Mouse (Mus musculus) forebrain, postnatal 0 days (tissue): ENCODE measurements around the gene Srsf7. TPM values are rescaled to one million over a fixed set of nuclear protein-coding genes. Genes with fewer than 3 reads are reported as not detected.

Experiments used
- ATAC-seq: fragments of 200-750 bp; cut with Nextera tagmentation; 2 replicates; pipeline ENCODE4 v1.8.0; 2017; ENCODE audit warnings: mild to moderate bottlenecking, moderate library complexity
- DNase-seq: peaks from one replicate; pipeline ENCODE4 v3.0.0-alpha.2; 2015
- H3K27ac ChIP-seq: fragments of 300-500 bp; sonication (generic); 2 replicates; pipeline ENCODE4 v1.5.1; 2014; ENCODE audit warnings: low read depth, mild to moderate bottlenecking, antibody characterized with exemption, low read length, moderate library complexity, mixed read lengths
- H3K27me3 ChIP-seq: fragments of 300-500 bp; sonication (generic); 2 replicates; pipeline ENCODE4 v1.6.1; 2014; ENCODE audit warnings: mild to moderate bottlenecking, low read length, mixed read lengths; ENCODE audit not compliant: insufficient read depth
- H3K36me3 ChIP-seq: fragments of 300-500 bp; sonication (generic); 2 replicates; pipeline ENCODE4 v1.6.1; 2014; ENCODE audit warnings: mild to moderate bottlenecking, moderate library complexity; ENCODE audit not compliant: insufficient read depth
- H3K4me1 ChIP-seq: fragments of 300-500 bp; sonication (generic); 2 replicates; pipeline ENCODE4 v1.6.1; 2014; ENCODE audit warnings: antibody characterized with exemption; ENCODE audit not compliant: insufficient read depth
- H3K4me2 ChIP-seq: fragments of 300-500 bp; sonication (generic); 2 replicates; pipeline ENCODE4 v1.6.1; 2014; ENCODE audit warnings: low read depth, mild to moderate bottlenecking, moderate library complexity
- H3K4me3 ChIP-seq: fragments of 300-500 bp; sonication (generic); 2 replicates; pipeline ENCODE4 v1.5.1; 2014; ENCODE audit warnings: low read depth, low read length, mixed read lengths
- H3K9ac ChIP-seq: fragments of 300-500 bp; sonication (generic); 2 replicates; pipeline ENCODE4 v1.6.1; 2014; ENCODE audit warnings: mild to moderate bottlenecking
- H3K9me3 ChIP-seq: fragments of 300-500 bp; sonication (generic); 2 replicates; pipeline ENCODE4 v1.6.1; 2016; ENCODE audit warnings: low read length
- CTCF ChIP-seq: sonication (generic); IDR thresholded peaks from 2 replicates; pipeline ENCODE4 v1.5.1; 2016; ENCODE audit warnings: antibody characterized with exemption, control low read depth, low read depth
- WGBS: fragments of 180-500 bp; shearing (Covaris S2); extraction: QIAGEN DNeasy Blood & Tissue Kit; methylation state at CpG from one replicate; pipeline ENCODE4 v1.1.7; 2014; 5-methylcytosine and 5-hydroxymethylcytosine counted together
- polyA plus RNA-seq: library from polyadenylated mRNA; unstranded; fragments of >200 nt; fragmentation: Nextera tagmentation; extraction: Ambion mirVana; gene quantifications from 2 replicates; pipeline ENCODE4 v1.2.1, GENCODE M21; 2015
- total RNA-seq: library from RNA; depleted of rRNA; stranded (reverse); fragments of >200 nt; gene quantifications from 2 replicates; pipeline ENCODE4 v1.2.3, GENCODE M21; 2014; rRNA removed

Gene Srsf7
- total RNA-seq (228 and 253 TPM in 2 replicates), polyA plus RNA-seq (251 and 279 TPM in 2 replicates)

- DNase-seq (peak; percentile 99), ATAC-seq (peak; percentile 91)
- Histone ChIP-seq H3K27ac (peak within 1 kb of the TSS; percentile 99), H3K4me3 (peak within 1 kb of the TSS; percentile 88), H3K4me1 (peaks cover 3% of the 10 kb centered on the region; the same call in 1 of the 2 replicates), H3K9me3 (no peaks in the 10 kb centered on the region), H3K36me3 (peaks cover 16% of the 10 kb centered on the region), H3K9ac (peak within 1 kb of the TSS; percentile 99), H3K4me2 (peak within 1 kb of the TSS; percentile 72), H3K27me3 (no peaks in the 10 kb centered on the region)
- WGBS = 3% methylated on average over 82 of the region's 95 CpGs
- 0 out of 2 replicates have a peak, but pooled peaks have one; percentile 24 for TF ChIP-seq CTCF
Measured at GRCm38 (mm10) chr17:80206671-80207581, at the start of gene Srsf7, which contains the start of gene Ttc39d. Srsf7 (minus strand) TSS chr17:80207307. Ttc39d (plus strand) TSS chr17:80207460.

- DNase-seq = no peak
- H3K36me3 ChIP-seq = peaks cover 87% of the 10 kb centered on the region
- no peak overlapping the region for H3K4me3 ChIP-seq
Measured at GRCm38 (mm10) chr17:80255208-80255607, 48.1 kb upstream of the Srsf7 start.

GRCm38 (mm10) chr17:80254421-80254820 is 47.3 kb upstream of the Srsf7 start:
- 92% methylated on average over 5 of the region's 5 CpGs for WGBS
- no peak overlapping the region for H3K4me3 ChIP-seq
- H3K27ac ChIP-seq = no peak overlapping the region
- no peaks in the 10 kb centered on the region for H3K4me1 ChIP-seq
- ATAC-seq (no peak), DNase-seq (no peak)
- no peaks in the 10 kb centered on the region for H3K27me3 ChIP-seq
- TF ChIP-seq CTCF = no peak
- peaks cover 87% of the 10 kb centered on the region for H3K36me3 ChIP-seq
- no peak overlapping the region for H3K4me2 ChIP-seq
- H3K9ac ChIP-seq = no peak overlapping the region
- no peaks in the 10 kb centered on the region for H3K9me3 ChIP-seq

More at GRCm38 (mm10) chr17:80255208-80255607, 48.1 kb upstream of the Srsf7 start:
- no peak for TF ChIP-seq CTCF
- 56% methylated on average over 13 of the region's 13 CpGs for WGBS
- Histone ChIP-seq H3K4me2 (no peak overlapping the region), H3K27ac (no peak overlapping the region), H3K9me3 (no peaks in the 10 kb centered on the region), H3K27me3 (no peaks in the 10 kb centered on the region), H3K9ac (no peak overlapping the region), H3K4me1 (no peaks in the 10 kb centered on the region)
- no peak for ATAC-seq

GRCm38 (mm10) chr17:80252757-80253525 is 45.8 kb upstream of the Srsf7 start:
- DNase-seq (no peak), ATAC-seq (no peak)
- Histone ChIP-seq H3K4me2 (no peak overlapping the region), H3K36me3 (peaks cover 87% of the 10 kb centered on the region), H3K27me3 (no peaks in the 10 kb centered on the region), H3K4me3 (no peak overlapping the region), H3K27ac (no peak overlapping the region), H3K9ac (no peak overlapping the region), H3K9me3 (no peaks in the 10 kb centered on the region), H3K4me1 (no peaks in the 10 kb centered on the region)
- WGBS = 87% methylated on average over 13 of the region's 13 CpGs
- TF ChIP-seq CTCF = no peak

GRCm38 (mm10) chr17:80243116-80243515 is 36.0 kb upstream of the Srsf7 start:
- H3K36me3 ChIP-seq = peaks cover 91% of the 10 kb centered on the region
- no peak overlapping the region for H3K27ac ChIP-seq
- H3K4me3 ChIP-seq = no peak overlapping the region
- 91% methylated on average over 13 of the region's 13 CpGs for WGBS
- ATAC-seq = no peak
- TF ChIP-seq CTCF = no peak
- H3K9ac ChIP-seq = no peak overlapping the region
- H3K9me3 ChIP-seq = no peaks in the 10 kb centered on the region
- H3K4me2 ChIP-seq = no peak overlapping the region
- no peaks in the 10 kb centered on the region for H3K4me1 ChIP-seq
- H3K27me3 ChIP-seq = no peaks in the 10 kb centered on the region
- no peak for DNase-seq

GRCm38 (mm10) chr17:80241594-80241993 is 34.5 kb upstream of the Srsf7 start:
- WGBS = 91% methylated on average over 9 of the region's 9 CpGs

More at GRCm38 (mm10) chr17:80241594-80241993, 34.5 kb upstream of the Srsf7 start:
- Histone ChIP-seq H3K4me2 (no peak overlapping the region), H3K36me3 (peaks cover 85% of the 10 kb centered on the region), H3K9ac (no peak overlapping the region), H3K9me3 (no peaks in the 10 kb centered on the region), H3K4me1 (no peaks in the 10 kb centered on the region), H3K4me3 (no peak overlapping the region), H3K27me3 (no peaks in the 10 kb centered on the region), H3K27ac (no peak overlapping the region)
- no peak for TF ChIP-seq CTCF
- no peak for DNase-seq
- no peak for ATAC-seq
